In the genomic region with DNA sequence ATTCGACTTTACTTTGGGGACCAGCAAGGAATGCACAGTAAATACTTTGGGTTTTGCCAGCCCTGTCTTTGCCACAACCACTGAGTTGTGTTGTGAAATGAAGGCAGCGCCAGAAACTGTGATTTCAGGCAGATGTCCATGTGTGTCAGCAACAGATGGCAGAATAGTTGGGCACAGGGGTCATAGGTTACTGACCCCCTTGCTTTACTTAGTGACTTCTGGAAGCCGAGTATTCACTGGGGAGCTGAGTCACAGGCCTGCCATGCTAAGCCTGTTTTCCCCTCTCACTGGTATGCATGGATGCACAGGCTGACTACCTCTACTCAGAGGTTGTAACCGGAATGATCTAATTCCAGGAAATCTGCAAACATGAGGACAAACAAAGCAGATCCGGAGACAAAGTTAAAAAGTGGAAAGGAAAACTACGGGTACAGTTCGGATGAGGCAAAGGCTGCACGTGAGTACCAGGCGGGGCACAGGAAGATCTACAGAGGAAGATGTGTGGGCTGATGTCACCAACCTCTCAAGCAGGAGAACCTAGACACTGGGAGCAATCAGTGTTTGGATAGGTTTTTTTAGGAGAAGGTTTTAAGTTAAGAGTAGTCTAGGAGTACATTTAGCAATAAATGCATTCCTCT, we compare ENCODE assay signal across 28 mouse cellular contexts. TPM values are rescaled to one million over a fixed set of nuclear protein-coding genes. Genes with fewer than 3 reads are reported as not detected.
DNase-seq lines count a peak whose midpoint lies in the region.
"Had no signal": no experiment of that assay in that cellular context is flagged by ENCODE, and none has a peak within 500 bp of the region (broad histone marks: within the 10 kb centered on the region; RNA-seq: fewer than 3 reads in every experiment).

No protein-coding gene starts in this region.

- no peak overlapping the region for H3K27ac ChIP-seq in heart, embryonic 10.5 days
- H3K27ac ChIP-seq: embryonic facial prominence, embryonic 13.5 days; forebrain, embryonic 13.5 days; hindbrain, embryonic 14.5 days; layer of hippocampus, adult 2 months; limb, embryonic 10.5 days; limb, embryonic 15.5 days; liver, embryonic 15.5 days; lung, embryonic 15.5 days; midbrain, embryonic 12.5 days; stomach, embryonic 15.5 days had no signal

- peak; percentile 64 for DNase-seq in heart, adult 11 months
- DNase-seq in heart, embryonic 10.5 days (ENCODE audit: low spot score), result no peak
- DNase-seq in 3134 (ENCODE audit: extremely low read depth, insufficient read length, low spot score) (peak; percentile 53), NIH3T3 (ENCODE audit: low read depth) (peak; percentile 3)
- DNase-seq in embryo, embryonic 11 days, result peak; percentile 13
- no peak for DNase-seq in retina, postnatal 1 day
- no peak for DNase-seq in layer of hippocampus, adult 9-11 months
- DNase-seq in frontal cortex, postnatal 25 days (ENCODE audit: low spot score in 2 of 2), result no peak
- DNase-seq: adrenal gland, postnatal 10 days; cerebellum, adult 11 months; cerebellum, adult 9-11 months; gastrocnemius, postnatal 14 days; heart, postnatal 36 days; kidney, adult 9 months; kidney, postnatal 14 days; right cerebral cortex, postnatal 14 days had no signal

- H3K4me3 ChIP-seq in heart, embryonic 10.5 days, result no peak overlapping the region
- H3K4me3 ChIP-seq: embryonic facial prominence, embryonic 13.5 days; erythroblast, embryonic 14.5 days; forebrain, embryonic 13.5 days; layer of hippocampus, adult 2 months; limb, embryonic 10.5 days; limb, embryonic 15.5 days; liver, embryonic 15.5 days; lung, embryonic 15.5 days; midbrain, embryonic 12.5 days; stomach, embryonic 15.5 days had no signal

- H3K4me1 ChIP-seq in heart, embryonic 10.5 days, result peaks cover 17% of the 10 kb centered on the region
- H3K4me1 ChIP-seq: forebrain, embryonic 13.5 days; limb, embryonic 15.5 days; liver, embryonic 15.5 days; lung, embryonic 15.5 days; midbrain, embryonic 12.5 days; stomach, embryonic 15.5 days had no signal

- 67% methylated on average over 9 of the region's 9 CpGs for WGBS in heart, embryonic 10.5 days

- H3K9me3 ChIP-seq in heart, embryonic 10.5 days, result no peaks in the 10 kb centered on the region
- H3K9me3 ChIP-seq: embryonic facial prominence, embryonic 13.5 days; forebrain, embryonic 13.5 days; limb, embryonic 10.5 days; limb, embryonic 15.5 days; liver, embryonic 15.5 days; lung, embryonic 15.5 days; midbrain, embryonic 12.5 days; stomach, embryonic 15.5 days had no signal

- no peaks in the 10 kb centered on the region for H3K27me3 ChIP-seq in heart, embryonic 10.5 days (ENCODE audit: insufficient read depth, poor library complexity, severe bottlenecking)
- H3K27me3 ChIP-seq: embryonic facial prominence, embryonic 13.5 days; forebrain, embryonic 13.5 days; limb, embryonic 15.5 days; liver, embryonic 15.5 days; lung, embryonic 15.5 days; midbrain, embryonic 12.5 days; stomach, embryonic 15.5 days had no signal

- no peaks in the 10 kb centered on the region for H3K36me3 ChIP-seq in heart, embryonic 10.5 days
- H3K36me3 ChIP-seq: embryonic facial prominence, embryonic 13.5 days; limb, embryonic 10.5 days; limb, embryonic 15.5 days; liver, embryonic 15.5 days; lung, embryonic 15.5 days; midbrain, embryonic 12.5 days; stomach, embryonic 15.5 days had no signal

RNA-seq across cellular contexts. Expression of a gene that starts 47.3 kb away (rescaled TPM):
- not detected in 2 replicates for polyA plus RNA-seq in heart, embryonic 10.5 days (2016; fragmentation: Nextera tagmentation; extraction: Ambion mirVana)
- polyA plus RNA-seq: CD4-positive, CD25-positive, alpha-beta regulatory T cell, adult 4 months; embryonic facial prominence, embryonic 13.5 days; erythroblast, embryonic 14.5 days; forebrain, embryonic 13.5 days; hindbrain, embryonic 14.5 days; midbrain, embryonic 12.5 days had no signal

Comparison
In these comparisons a context has a peak if more than half of its experiments do, and no peak if none do; other contexts are left out.
1. DNase-seq: peak in heart, adult 11 months (single experiment), 3134 (single experiment), NIH3T3 (single experiment) and embryo, embryonic 11 days (single experiment); none in heart, embryonic 10.5 days (single experiment), retina, postnatal 1 day (single experiment), layer of hippocampus, adult 9-11 months (single experiment) and frontal cortex, postnatal 25 days (0 of 2).